Mouse (Mus musculus): ENCODE data around the gene Hist1h4c. TPM values are rescaled to one million over a fixed set of nuclear protein-coding genes. Genes with fewer than 3 reads are reported as not detected.
A peak's percentile ranks its signal among the peaks of the same experiment; 100 is the strongest.

Gene Hist1h4c
- polyA plus RNA-seq (2017; shearing (Covaris generic)), result 1 to 10 TPM; 2.1 to 9.3 (median 4.2) TPM

GRCm38 (mm10) chr13:23698300-23698693 lies at the start of gene Hist1h4c:
TSS of gene Hist1h4c (minus strand) at chr13:23698454.
- ATAC-seq, result peak; percentile 88

GRCm38 (mm10) chr13:23747892-23748288 lies 49.6 kb upstream of the Hist1h4c start:
- ATAC-seq, result no peak

- ATAC-seq, result no peak
These were observed 49.0 kb upstream of the Hist1h4c start for GRCm38 (mm10) chr13:23747081-23747891.

- peak; percentile 87 for ATAC-seq
These were observed 48.2 kb upstream of the Hist1h4c start, which contains the start of gene Hist1h2bb for GRCm38 (mm10) chr13:23746201-23747080. TSS of gene Hist1h2bb (plus strand) at chr13:23746734.

GRCm38 (mm10) chr13:23745381-23746161 lies 47.3 kb upstream of the Hist1h4c start, which contains the start of gene Hist1h3c:
TSS of gene Hist1h3c (minus strand) at chr13:23745602.
- peak; percentile 70 for ATAC-seq

GRCm38 (mm10) chr13:23744421-23745380 lies 46.4 kb upstream of the Hist1h4c start:
- no peak for ATAC-seq

- ATAC-seq, result no peak
These were observed 45.7 kb upstream of the Hist1h4c start for GRCm38 (mm10) chr13:23743963-23744362.

- no peak for ATAC-seq
These were observed 45.0 kb upstream of the Hist1h4c start for GRCm38 (mm10) chr13:23743215-23743614.

GRCm38 (mm10) chr13:23742007-23742406 lies 43.8 kb upstream of the Hist1h4c start:
- no peak for ATAC-seq

GRCm38 (mm10) chr13:23740910-23741309 lies 42.7 kb upstream of the Hist1h4c start:
- ATAC-seq, result no peak

GRCm38 (mm10) chr13:23740256-23740840 lies 42.1 kb upstream of the Hist1h4c start:
- ATAC-seq, result no peak

GRCm38 (mm10) chr13:23739922-23740252 lies 41.6 kb upstream of the Hist1h4c start:
- ATAC-seq, result peak; percentile 58

GRCm38 (mm10) chr13:23739069-23739921 lies 41.0 kb upstream of the Hist1h4c start:
- ATAC-seq, result peak; percentile 86

- peak; percentile 70 for ATAC-seq
These were observed 40.4 kb upstream of the Hist1h4c start, which contains the start of gene Hist1h1c for GRCm38 (mm10) chr13:23738677-23739068. TSS of gene Hist1h1c (plus strand) at chr13:23738808.

- no peak for ATAC-seq
These were observed 39.8 kb upstream of the Hist1h4c start for GRCm38 (mm10) chr13:23738041-23738440.

- no peak for ATAC-seq
These were observed 38.8 kb upstream of the Hist1h4c start for GRCm38 (mm10) chr13:23737091-23737490.

- peak; percentile 90 for ATAC-seq
These were observed 34.0 kb upstream of the Hist1h4c start for GRCm38 (mm10) chr13:23732156-23732804.

GRCm38 (mm10) chr13:23730479-23730878 lies 32.2 kb upstream of the Hist1h4c start:
- ATAC-seq, result no peak

- ATAC-seq, result no peak
These were observed 31.5 kb upstream of the Hist1h4c start for GRCm38 (mm10) chr13:23729706-23730105.

Data from inflammation-experienced regulatory T-cells, adult 6 months (primary cell).